Mouse (Mus musculus) embryonic fibroblast, embryonic 13.5 days (primary cell): ENCODE measurements around the gene Adamts4. TPM values are rescaled to one million over a fixed set of nuclear protein-coding genes. Genes with fewer than 3 reads are reported as not detected.

Source experiments
- H3K27ac ChIP-seq: 2 replicates; pipeline ENCODE4 v1.5.1; 2012; ENCODE audit warnings: low read length, control low read depth, inconsistent platforms; ENCODE audit not compliant: insufficient read depth
- H3K4me1 ChIP-seq: 2 replicates; pipeline ENCODE4 v1.6.1; 2011; ENCODE audit warnings: low read length; ENCODE audit not compliant: control insufficient read depth, insufficient read depth
- H3K4me3 ChIP-seq: 2 replicates; pipeline ENCODE4 v1.5.1; 2011; ENCODE audit warnings: mild to moderate bottlenecking, control low read depth, low read length; ENCODE audit not compliant: insufficient read depth
- CTCF ChIP-seq: IDR thresholded peaks from 2 replicates; pipeline ENCODE4 v1.5.1; 2011; ENCODE audit warnings: mild to moderate bottlenecking, control low read depth, low read length, moderate library complexity, borderline replicate concordance; ENCODE audit not compliant: insufficient read depth
- POLR2A ChIP-seq: IDR thresholded peaks from 2 replicates; pipeline ENCODE4 v1.6.1; 2011; ENCODE audit warnings: low read depth, mild to moderate bottlenecking, control low read depth, low read length, moderate library complexity
- polyA plus RNA-seq: library from polyadenylated mRNA; stranded (reverse); fragments of >200 nt; gene quantifications from 2 replicates; pipeline ENCODE4 v1.2.4, GENCODE M21; 2011; ENCODE audit warnings: low read depth; ENCODE audit not compliant: missing spikeins, insufficient read length

The Adamts4 gene
- polyA plus RNA-seq, 1 experiment = 24.3 TPM

- TF ChIP-seq CTCF = no peak
- no peak for TF ChIP-seq POLR2A
These were observed 27.5 kb downstream of the Adamts4 start for GRCm38 (mm10) chr1:171277736-171278135.

GRCm38 (mm10) chr1:171278436-171278835, 28.2 kb downstream of the Adamts4 start:
- TF ChIP-seq CTCF = no peak
- TF ChIP-seq POLR2A = no peak
- H3K27ac ChIP-seq = no peak overlapping the region
- H3K4me3 ChIP-seq = no peak overlapping the region
- no peaks in the 10 kb centered on the region for H3K4me1 ChIP-seq

More at GRCm38 (mm10) chr1:171277736-171278135, 27.5 kb downstream of the Adamts4 start:
- H3K4me1 ChIP-seq = no peaks in the 10 kb centered on the region
- H3K4me3 ChIP-seq = no peak overlapping the region
- no peak overlapping the region for H3K27ac ChIP-seq

GRCm38 (mm10) chr1:171279012-171279705, 28.9 kb downstream of the Adamts4 start:
- Histone ChIP-seq H3K27ac (no peak overlapping the region), H3K4me1 (no peaks in the 10 kb centered on the region), H3K4me3 (no peak overlapping the region)
- TF ChIP-seq POLR2A (no peak), CTCF (no peak)

- peak overlapping the region; percentile 63 for H3K4me3 ChIP-seq
- TF ChIP-seq POLR2A = no peak
- TF ChIP-seq CTCF = no peak
- H3K27ac ChIP-seq = no peak overlapping the region
- no peaks in the 10 kb centered on the region for H3K4me1 ChIP-seq
These were observed 29.5 kb downstream of the Adamts4 start for GRCm38 (mm10) chr1:171279721-171280120.

GRCm38 (mm10) chr1:171280250-171280915, 30.2 kb downstream of the Adamts4 start:
- Histone ChIP-seq H3K4me1 (no peaks in the 10 kb centered on the region), H3K27ac (no peak overlapping the region), H3K4me3 (peak overlapping the region; percentile 63)
- TF ChIP-seq CTCF (no peak), POLR2A (no peak)

GRCm38 (mm10) chr1:171280916-171281527, 30.8 kb downstream of the Adamts4 start, which contains the start of gene Ppox:
TSS of gene Ppox (minus strand) at chr1:171281186.
- no peaks in the 10 kb centered on the region for H3K4me1 ChIP-seq
- TF ChIP-seq CTCF (no peak), POLR2A (peak; percentile 32)
- peak within 1 kb of the TSS; percentile 48 for H3K27ac ChIP-seq
- peak within 1 kb of the TSS; percentile 68 for H3K4me3 ChIP-seq

- TF ChIP-seq POLR2A = no peak; the same call in none of the 2 replicates
- TF ChIP-seq CTCF = 0 out of 2 replicates have a peak, but pooled peaks have one; percentile 31
- Histone ChIP-seq H3K27ac (peak overlapping the region; percentile 48), H3K4me1 (no peaks in the 10 kb centered on the region), H3K4me3 (peak overlapping the region; percentile 68)
These were observed 31.3 kb downstream of the Adamts4 start for GRCm38 (mm10) chr1:171281528-171281923.

GRCm38 (mm10) chr1:171282086-171282805, 32.0 kb downstream of the Adamts4 start:
- H3K4me1 ChIP-seq = no peaks in the 10 kb centered on the region
- no peak for TF ChIP-seq CTCF
- H3K27ac ChIP-seq = no peak overlapping the region
- H3K4me3 ChIP-seq = no peak overlapping the region
